Mouse (Mus musculus) stomach, embryonic 14.5 days (tissue): ENCODE measurements around the gene Spr. TPM values are rescaled to one million over a fixed set of nuclear protein-coding genes. Genes with fewer than 3 reads are reported as not detected.
"Not testable (repeated sequence)": the region's sequence is repeated elsewhere in the genome, so short reads cannot be mapped to it uniquely, and the experiment has no call there.

Experiments
- ATAC-seq: fragments of 200-750 bp; cut with Nextera tagmentation; 2 replicates; pipeline ENCODE4 v1.8.0; 2017; ENCODE audit warnings: low read depth, moderate TSS enrichment; ENCODE audit not compliant: insufficient number of reproducible peaks, insufficient read depth, low FRiP score
- H3K27ac ChIP-seq: fragments of 300-500 bp; sonication (generic); 2 replicates; pipeline ENCODE4 v1.5.1; 2014; ENCODE audit warnings: mild to moderate bottlenecking, low read length, moderate library complexity, mixed read lengths
- H3K27me3 ChIP-seq: fragments of 300-500 bp; sonication (generic); 2 replicates; pipeline ENCODE4 v1.6.1; 2014; ENCODE audit warnings: low read length, control low read depth, mixed read lengths; ENCODE audit not compliant: control insufficient read depth, insufficient read depth
- H3K36me3 ChIP-seq: fragments of 300-500 bp; sonication (generic); 2 replicates; pipeline ENCODE4 v1.6.1; 2014; ENCODE audit warnings: mild to moderate bottlenecking, control low read depth, low read length, moderate library complexity, mixed read lengths; ENCODE audit not compliant: control insufficient read depth, insufficient read depth
- H3K4me1 ChIP-seq: fragments of 300-500 bp; sonication (generic); 2 replicates; pipeline ENCODE4 v1.6.1; 2014; ENCODE audit warnings: low read length, control low read depth, mixed read lengths; ENCODE audit not compliant: control insufficient read depth, insufficient read depth
- H3K4me2 ChIP-seq: fragments of 300-500 bp; sonication (generic); replicated peaks from 2 replicates; pipeline ENCODE4 v1.6.1; 2014; ENCODE audit warnings: low read depth, low read length, control low read depth
- H3K4me3 ChIP-seq: fragments of 300-500 bp; sonication (generic); 2 replicates; pipeline ENCODE4 v1.5.1; 2014; ENCODE audit warnings: low read depth, low read length, control low read depth
- H3K9ac ChIP-seq: fragments of 300-500 bp; sonication (generic); replicated peaks from 2 replicates; pipeline ENCODE4 v1.6.1; 2014; ENCODE audit warnings: low read depth, mild to moderate bottlenecking, control low read depth, low read length, moderate library complexity, mixed read lengths
- H3K9me3 ChIP-seq: fragments of 300-500 bp; sonication (generic); 2 replicates; pipeline ENCODE4 v1.6.1; 2016; ENCODE audit warnings: low read depth, low read length, control low read depth; ENCODE audit not compliant: control insufficient read depth
- WGBS: fragments of 180-500 bp; shearing (Covaris S2); extraction: QIAGEN DNeasy Blood & Tissue Kit; methylation state at CpG from one replicate; pipeline ENCODE4 v1.1.7; 2014; 5-methylcytosine and 5-hydroxymethylcytosine counted together
- polyA plus RNA-seq: library from polyadenylated mRNA; unstranded; fragments of >200 nt; fragmentation: Nextera tagmentation; extraction: Ambion mirVana; gene quantifications from 2 replicates; pipeline ENCODE4 v1.2.1, GENCODE M21; 2014

Gene Spr
- polyA plus RNA-seq, 1 experiment from 2014 or later = 90.9 TPM

DNA sequence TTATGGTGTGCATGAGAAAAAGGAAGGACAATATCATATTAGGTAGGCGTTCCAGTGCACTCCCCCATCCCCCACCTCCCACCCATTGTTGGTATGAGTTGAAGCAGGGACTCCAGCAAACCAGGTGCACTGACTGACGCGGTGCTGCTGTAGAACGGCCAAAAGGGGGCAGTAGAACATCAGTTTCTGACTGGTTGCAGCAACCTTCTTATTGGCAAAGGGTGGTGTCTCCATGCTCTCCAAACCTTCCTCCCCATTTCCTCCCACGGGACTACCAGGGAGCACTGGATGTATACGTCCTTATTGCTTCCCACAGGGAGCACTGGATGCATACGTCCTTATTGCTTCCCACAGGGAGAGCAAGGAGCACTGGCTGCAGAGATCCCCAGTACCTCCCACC lies 3.4 kb upstream of the Spr start:
- WGBS = 3% methylated on average over 6 of the region's 7 CpGs
- not testable (repeated sequence) for H3K9ac ChIP-seq, H3K4me3 ChIP-seq, H3K27ac ChIP-seq, H3K36me3 ChIP-seq, H3K4me1 ChIP-seq, H3K4me2 ChIP-seq, ATAC-seq, H3K27me3 ChIP-seq, H3K9me3 ChIP-seq

DNA sequence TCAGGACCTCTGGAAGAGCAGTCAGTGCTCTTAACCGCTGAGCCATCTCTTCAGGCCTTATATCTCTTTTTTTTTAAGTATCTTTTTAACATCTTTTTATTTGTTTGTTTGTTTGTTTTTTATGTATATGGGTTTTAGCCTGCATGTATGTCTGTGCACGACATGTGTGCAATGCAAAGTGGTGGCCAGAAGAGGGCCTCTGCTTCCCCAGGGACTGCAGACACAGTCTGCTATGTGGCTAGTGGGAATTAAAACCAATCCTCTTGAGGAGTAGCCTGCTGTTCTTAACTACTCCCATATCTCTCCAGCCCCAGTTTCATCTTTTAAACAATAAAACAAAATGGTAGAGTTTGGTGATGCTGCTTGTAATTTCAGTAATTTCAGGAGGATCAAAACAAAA lies 2.0 kb upstream of the Spr start:
- no peaks in the 10 kb centered on the region for H3K9me3 ChIP-seq
- no peak overlapping the region for H3K4me2 ChIP-seq
- no peak overlapping the region for H3K4me3 ChIP-seq
- ATAC-seq = no peak
- no peak overlapping the region for H3K9ac ChIP-seq
- H3K27ac ChIP-seq = no peak overlapping the region
- no peaks in the 10 kb centered on the region for H3K27me3 ChIP-seq
- H3K36me3 ChIP-seq = no peaks in the 10 kb centered on the region
- WGBS = 91% methylated on average over 2 of the region's 2 CpGs
- 0 out of 2 replicates have a peak, but pooled peaks cover 2% of the 10 kb centered on the region for H3K4me1 ChIP-seq

DNA sequence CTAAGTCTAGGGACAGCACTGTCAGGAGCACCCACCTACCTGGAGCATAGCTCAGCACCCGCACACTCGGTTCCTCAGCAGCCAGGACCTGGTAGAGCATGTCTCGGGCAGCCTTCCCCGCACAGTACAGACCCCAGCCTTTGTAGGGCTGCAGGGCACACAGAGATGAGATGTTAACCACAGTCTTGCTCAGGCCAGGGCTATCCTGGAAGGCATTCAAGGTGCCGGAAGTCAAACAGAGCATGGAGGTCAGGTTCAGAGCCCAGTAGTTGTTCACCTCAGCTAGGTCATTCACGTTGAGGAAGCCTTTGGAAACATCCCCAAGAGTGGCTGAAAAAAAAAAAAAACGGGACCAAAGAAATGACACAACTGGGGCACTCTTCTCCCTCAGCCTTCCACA lies 782 bp downstream of the Spr start:
- H3K27me3 ChIP-seq, H3K4me1 ChIP-seq, H3K36me3 ChIP-seq, ATAC-seq, H3K9me3 ChIP-seq, H3K27ac ChIP-seq, H3K9ac ChIP-seq: not testable (repeated sequence)
- 59% methylated on average over 7 of the region's 7 CpGs for WGBS
- Histone ChIP-seq H3K4me3 (peak overlapping the region; percentile 72), H3K4me2 (peak overlapping the region; percentile 47)

DNA sequence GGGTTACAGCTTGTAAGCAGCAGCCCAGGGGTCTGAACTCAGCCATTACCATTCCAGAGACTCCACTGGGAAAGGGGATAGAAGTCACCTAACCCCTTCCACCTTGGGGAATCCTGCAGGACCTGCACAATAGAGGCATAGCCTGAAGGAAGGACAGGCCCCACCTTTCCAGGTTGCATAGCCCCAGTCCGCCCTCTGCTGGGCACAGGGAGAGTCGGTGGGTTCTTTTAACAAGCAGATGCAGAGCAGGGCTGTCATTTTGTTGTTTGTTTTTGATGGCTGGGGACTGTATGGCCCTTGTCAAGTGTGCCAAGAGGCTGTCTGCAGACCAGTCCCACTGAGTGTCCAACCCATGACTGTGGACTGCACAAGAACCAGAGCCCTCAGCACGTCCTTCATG lies 4.8 kb downstream of the Spr start:
- not testable (repeated sequence) for H3K4me3 ChIP-seq, H3K9ac ChIP-seq, H3K9me3 ChIP-seq, H3K4me2 ChIP-seq, H3K27me3 ChIP-seq, H3K4me1 ChIP-seq, H3K27ac ChIP-seq, ATAC-seq, H3K36me3 ChIP-seq
- whole genome bisulfite sequencing = 27% methylated on average over 3 of the region's 3 CpGs

DNA sequence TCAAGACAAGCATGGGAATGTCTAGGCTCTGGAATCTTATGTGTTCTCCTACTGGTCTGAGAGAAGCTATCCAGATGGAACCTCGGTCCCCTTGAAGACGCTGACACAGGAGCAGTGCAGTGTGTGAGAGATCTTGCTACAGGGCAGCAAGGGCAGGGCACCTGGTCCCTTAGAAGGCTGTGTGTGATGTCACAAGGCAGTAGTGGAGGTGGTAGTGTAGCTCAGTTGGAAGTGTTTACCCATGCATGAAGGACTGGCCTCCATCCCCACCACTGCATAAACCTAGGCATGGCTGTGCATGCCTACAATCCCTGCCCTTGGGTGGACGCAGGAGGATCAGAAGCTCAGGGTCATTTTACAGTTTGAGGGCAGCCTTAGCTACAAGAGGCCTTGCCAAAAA lies 5.3 kb downstream of the Spr start:
- H3K36me3 ChIP-seq, H3K27me3 ChIP-seq, H3K4me1 ChIP-seq, H3K4me2 ChIP-seq, H3K9ac ChIP-seq, H3K9me3 ChIP-seq, ATAC-seq, H3K4me3 ChIP-seq, H3K27ac ChIP-seq: not testable (repeated sequence)
- WGBS = 84% methylated on average over 3 of the region's 3 CpGs

DNA sequence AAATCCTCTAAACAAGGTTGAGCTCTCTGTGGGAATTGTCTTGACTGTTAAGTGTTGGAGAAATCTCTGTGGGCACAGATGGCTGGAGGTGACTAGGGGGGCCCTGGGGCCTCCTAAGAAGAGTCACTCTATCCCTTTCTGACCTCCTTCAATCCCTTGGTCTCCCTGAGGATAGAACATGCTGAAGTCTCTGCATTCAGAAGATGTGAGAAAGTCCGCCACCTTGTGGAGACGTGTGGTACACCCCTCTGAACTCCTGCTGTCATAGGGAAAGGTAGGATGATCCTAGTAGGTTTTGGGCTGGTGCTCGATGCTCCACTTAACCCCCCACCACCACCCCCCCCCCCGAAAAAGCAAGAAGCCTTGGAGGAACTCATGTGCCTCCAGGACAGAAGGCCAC lies 5.9 kb downstream of the Spr start:
- WGBS = 0% methylated on average over 4 of the region's 4 CpGs
- Histone ChIP-seq H3K4me3 (no peak overlapping the region), H3K36me3 (no peaks in the 10 kb centered on the region; the same call in 1 of the 2 replicates), H3K4me1 (no peaks in the 10 kb centered on the region), H3K27me3 (peaks cover 2% of the 10 kb centered on the region), H3K9me3 (no peaks in the 10 kb centered on the region), H3K27ac (no peak overlapping the region), H3K9ac (no peak overlapping the region), H3K4me2 (no peak overlapping the region)
- ATAC-seq = no peak

DNA sequence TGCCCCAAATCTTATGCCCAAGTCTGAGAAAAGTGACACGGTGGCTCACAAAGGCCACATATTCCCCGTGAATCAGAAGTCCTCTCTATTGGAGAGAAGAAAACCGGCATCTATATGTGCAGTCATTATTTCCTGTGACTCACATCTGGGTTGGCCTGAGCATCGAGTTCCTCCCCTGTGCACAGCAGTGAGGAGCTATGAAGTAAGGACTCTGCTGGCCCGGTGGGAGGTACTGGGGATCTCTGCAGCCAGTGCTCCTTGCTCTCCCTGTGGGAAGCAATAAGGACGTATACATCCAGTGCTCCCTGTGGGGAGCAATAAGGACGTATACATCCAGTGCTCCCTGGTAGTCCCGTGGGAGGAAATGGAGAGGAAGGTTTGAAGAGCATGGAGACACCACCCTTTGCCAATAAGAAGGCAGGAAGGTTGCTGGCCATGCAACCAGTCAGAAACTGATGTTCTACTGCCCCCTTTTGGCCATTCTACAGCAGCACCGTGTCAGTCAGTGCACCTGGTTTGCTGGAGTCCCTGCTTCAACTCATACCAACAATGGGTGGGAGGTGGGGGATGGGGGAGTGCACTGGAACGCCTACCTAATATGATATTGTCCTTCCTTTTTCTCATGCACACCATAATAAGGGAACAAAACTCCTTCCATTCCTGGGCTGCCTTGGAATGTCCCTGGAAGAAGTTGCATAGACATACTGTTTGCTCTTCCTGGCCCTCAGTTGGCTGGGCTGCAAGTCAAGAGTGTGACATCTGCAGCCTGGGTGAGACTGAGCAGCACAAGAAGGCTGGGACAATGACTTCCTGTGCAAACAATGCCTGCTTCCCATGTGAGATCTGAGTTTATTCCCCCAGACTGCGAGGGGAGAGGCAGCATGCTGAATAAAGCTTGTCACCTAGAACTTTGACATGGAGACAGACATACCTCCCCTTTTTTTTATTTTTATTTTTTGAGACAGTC lies 19.7 kb downstream of the Spr start:
- peak; percentile 67 for ATAC-seq
- not testable (repeated sequence) for H3K9ac ChIP-seq, H3K9me3 ChIP-seq, H3K4me3 ChIP-seq, H3K4me1 ChIP-seq, H3K27ac ChIP-seq, H3K36me3 ChIP-seq, H3K27me3 ChIP-seq, H3K4me2 ChIP-seq
- 36% methylated on average over 8 of the region's 11 CpGs for WGBS

DNA sequence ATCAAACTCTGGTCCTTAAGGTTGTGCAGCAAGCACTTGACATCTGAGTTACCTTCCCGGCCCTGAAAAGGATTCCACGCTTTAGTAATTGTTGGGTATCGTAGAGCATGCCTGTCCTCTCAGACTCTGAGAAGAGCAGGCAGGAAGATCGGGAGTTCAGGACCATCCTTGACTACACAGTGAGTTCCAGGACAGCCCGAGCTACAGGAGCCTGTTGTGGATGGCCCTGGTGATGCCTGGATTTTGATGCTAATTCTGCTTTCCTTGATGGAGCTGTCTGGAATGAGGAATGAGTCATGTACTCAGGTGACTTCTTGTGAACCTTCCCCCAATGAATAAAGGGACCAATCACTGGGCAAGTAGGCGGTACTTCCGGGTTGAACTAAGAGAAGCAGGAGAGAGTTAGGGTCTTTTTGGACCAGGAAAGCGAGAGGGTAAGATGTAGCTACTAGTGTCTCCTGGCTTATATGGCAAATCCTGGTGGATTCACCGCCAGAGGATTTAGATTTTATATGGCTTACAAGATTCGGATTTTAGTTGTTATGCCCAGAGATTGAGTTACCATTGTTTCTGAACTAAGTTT lies 32.4 kb downstream of the Spr start:
- ATAC-seq = no peak
- no peak overlapping the region for H3K4me3 ChIP-seq
- no peaks in the 10 kb centered on the region for H3K9me3 ChIP-seq
- no peak overlapping the region for H3K4me2 ChIP-seq
- no peaks in the 10 kb centered on the region for H3K4me1 ChIP-seq
- no peaks in the 10 kb centered on the region for H3K27me3 ChIP-seq
- no peak overlapping the region for H3K27ac ChIP-seq
- WGBS = 85% methylated on average over 10 of the region's 10 CpGs
- no peaks in the 10 kb centered on the region for H3K36me3 ChIP-seq
- H3K9ac ChIP-seq = no peak overlapping the region
